Mouse (Mus musculus) embryonic facial prominence, embryonic 11.5 days (tissue): ENCODE data around the gene Cdyl. TPM values are rescaled to one million over a fixed set of nuclear protein-coding genes. Genes with fewer than 3 reads are reported as not detected.

Experiments used
- ATAC-seq: fragments of 200-750 bp; cut with Nextera tagmentation; replicated peaks from 2 replicates; pipeline ENCODE4 v1.8.0; 2017; ENCODE audit warnings: low read depth; ENCODE audit not compliant: insufficient number of reproducible peaks, low FRiP score, low TSS enrichment
- DNase-seq: peaks from one replicate; pipeline ENCODE4 v3.0.0-alpha.2; 2015; ENCODE audit warnings: low spot score
- H3K27ac ChIP-seq: fragments of 300-500 bp; sonication (generic); replicated peaks from 2 replicates; pipeline ENCODE4 v1.5.1; 2014; ENCODE audit warnings: mild to moderate bottlenecking, low read depth, low read length, control low read depth
- H3K27me3 ChIP-seq: fragments of 300-500 bp; sonication (generic); 2 replicates; pipeline ENCODE4 v1.6.1; 2014; ENCODE audit warnings: mild to moderate bottlenecking, low read length, moderate library complexity, mixed read lengths; ENCODE audit not compliant: control insufficient read depth, insufficient read depth
- H3K36me3 ChIP-seq: fragments of 300-500 bp; sonication (generic); replicated peaks from 2 replicates; pipeline ENCODE4 v1.6.1; 2014; ENCODE audit warnings: low read depth, mild to moderate bottlenecking, low read length, moderate library complexity, mixed read lengths; ENCODE audit not compliant: control insufficient read depth, insufficient read depth
- H3K4me1 ChIP-seq: fragments of 300-500 bp; sonication (generic); 2 replicates; pipeline ENCODE4 v1.6.1; 2014; ENCODE audit warnings: low read length, mixed read lengths; ENCODE audit not compliant: control insufficient read depth, insufficient read depth
- H3K4me2 ChIP-seq: fragments of 300-500 bp; sonication (generic); 2 replicates; pipeline ENCODE4 v1.6.1; 2014; ENCODE audit warnings: low read depth, mild to moderate bottlenecking, control low read depth, low read length, moderate library complexity
- H3K4me3 ChIP-seq: fragments of 300-500 bp; sonication (generic); 2 replicates; pipeline ENCODE4 v1.5.1; 2014; ENCODE audit warnings: low read depth, low read length, control low read depth
- H3K9ac ChIP-seq: fragments of 300-500 bp; sonication (generic); replicated peaks from 2 replicates; pipeline ENCODE4 v1.6.1; 2014; ENCODE audit warnings: mild to moderate bottlenecking, control low read depth, low read length
- H3K9me3 ChIP-seq: fragments of 300-500 bp; sonication (generic); replicated peaks from 2 replicates; pipeline ENCODE4 v1.6.1; 2016; ENCODE audit warnings: mild to moderate bottlenecking, low read length, inconsistent platforms, mixed read lengths; ENCODE audit not compliant: control insufficient read depth
- WGBS: fragments of 180-500 bp; shearing (Covaris S2); extraction: QIAGEN DNeasy Blood & Tissue Kit; methylation state at CpG from one replicate; pipeline ENCODE4 v1.1.7; 2014; 5-methylcytosine and 5-hydroxymethylcytosine counted together
- polyA plus RNA-seq: library from polyadenylated mRNA; unstranded; fragments of >200 nt; fragmentation: Nextera tagmentation; extraction: Ambion mirVana; gene quantifications from 2 replicates; pipeline ENCODE4 v1.2.1, GENCODE M21; 2014

Gene Cdyl
- polyA plus RNA-seq, 1 experiment from 2014 or later: 16.0 TPM

GRCm38 (mm10) chr13:35719581-35719980 is 59.9 kb downstream of the Cdyl start:
- H3K9me3 ChIP-seq: no peaks in the 10 kb centered on the region
- WGBS: 74% methylated on average over 6 of the region's 6 CpGs
- no peak for ATAC-seq

GRCm38 (mm10) chr13:35723073-35723472 is 63.4 kb downstream of the Cdyl start:
- H3K27me3 ChIP-seq: no peaks in the 10 kb centered on the region
- no peaks in the 10 kb centered on the region for H3K36me3 ChIP-seq
- H3K9ac ChIP-seq: no peak overlapping the region
- no peaks in the 10 kb centered on the region for H3K9me3 ChIP-seq
- no peaks in the 10 kb centered on the region for H3K4me1 ChIP-seq
- ATAC-seq: no peak
- no peak overlapping the region for H3K4me2 ChIP-seq
- no peak overlapping the region for H3K27ac ChIP-seq
- H3K4me3 ChIP-seq: no peak overlapping the region
- WGBS: 82% methylated on average over 1 of the region's 1 CpGs
- no peak for DNase-seq

More at GRCm38 (mm10) chr13:35719581-35719980, 59.9 kb downstream of the Cdyl start:
- no peak overlapping the region for H3K27ac ChIP-seq
- DNase-seq: no peak
- H3K36me3 ChIP-seq: no peaks in the 10 kb centered on the region
- H3K4me3 ChIP-seq: no peak overlapping the region
- no peaks in the 10 kb centered on the region for H3K4me1 ChIP-seq
- H3K27me3 ChIP-seq: no peaks in the 10 kb centered on the region
- no peak overlapping the region for H3K9ac ChIP-seq
- no peak overlapping the region for H3K4me2 ChIP-seq

DNA sequence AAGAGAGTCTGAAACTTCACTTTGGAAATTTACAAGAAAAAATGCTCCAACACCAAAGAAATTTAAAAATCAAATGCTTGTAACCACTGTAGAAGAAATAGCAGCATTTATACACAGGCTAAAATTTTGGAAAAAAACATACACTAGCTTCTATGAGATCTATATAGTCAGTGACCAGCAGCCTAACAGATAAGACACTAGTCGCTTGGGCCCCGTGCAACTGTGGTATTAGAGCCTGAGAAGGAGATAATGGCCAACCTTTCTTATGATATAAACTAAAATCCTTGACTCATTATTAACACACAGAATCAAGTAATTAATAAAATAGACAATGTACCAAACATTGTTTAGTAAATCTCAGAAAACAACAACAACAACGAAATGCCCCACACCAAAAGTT is 66.4 kb downstream of the Cdyl start:
- Histone ChIP-seq H3K27ac (no peak overlapping the region), H3K27me3 (no peaks in the 10 kb centered on the region), H3K4me3 (no peak overlapping the region), H3K9ac (no peak overlapping the region), H3K36me3 (no peaks in the 10 kb centered on the region), H3K4me1 (no peaks in the 10 kb centered on the region), H3K4me2 (no peak overlapping the region), H3K9me3 (no peaks in the 10 kb centered on the region)
- WGBS: 86% methylated on average over 3 of the region's 3 CpGs
- ATAC-seq (no peak), DNase-seq (no peak)

- 89% methylated on average over 4 of the region's 4 CpGs for WGBS
- DNase-seq (no peak), ATAC-seq (no peak)
- Histone ChIP-seq H3K4me1 (no peaks in the 10 kb centered on the region), H3K27me3 (no peaks in the 10 kb centered on the region), H3K9me3 (no peaks in the 10 kb centered on the region), H3K27ac (no peak overlapping the region), H3K4me2 (no peak overlapping the region), H3K4me3 (no peak overlapping the region), H3K9ac (no peak overlapping the region), H3K36me3 (no peaks in the 10 kb centered on the region)
Measured at GRCm38 (mm10) chr13:35732131-35732530, 72.5 kb downstream of the Cdyl start.

DNA sequence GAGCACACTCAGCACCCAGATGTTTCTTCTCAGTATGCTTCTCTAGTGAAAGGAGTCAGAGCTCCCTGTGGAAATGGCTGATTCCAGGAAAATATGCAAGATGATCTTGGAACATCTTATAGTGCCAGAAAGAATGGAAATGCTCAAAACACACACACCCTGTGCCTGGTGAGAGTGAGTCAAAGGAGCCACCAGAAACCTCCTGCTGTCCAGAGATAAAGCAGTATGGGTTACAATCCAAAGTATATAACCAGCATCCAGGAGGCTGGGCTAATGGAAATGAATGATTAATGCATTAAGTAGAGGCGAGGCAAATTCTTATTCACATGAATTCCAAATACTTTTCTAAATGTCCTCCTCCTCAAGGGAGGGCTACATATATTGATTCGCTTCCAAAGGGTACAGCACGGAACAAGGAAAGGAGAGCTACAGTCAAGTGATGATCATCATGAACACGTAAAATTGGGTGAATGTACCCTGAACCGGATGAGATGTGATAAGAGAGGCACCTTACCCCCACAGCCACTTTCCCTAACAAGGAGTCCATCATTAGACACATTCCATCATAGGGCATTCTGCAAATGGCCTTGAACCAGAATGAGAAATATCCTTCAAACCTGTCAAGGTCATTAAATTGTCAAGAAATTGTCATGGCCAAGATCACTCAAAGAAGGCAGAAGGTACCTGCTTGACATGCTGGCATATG is 73.4 kb downstream of the Cdyl start:
- Histone ChIP-seq H3K36me3 (no peaks in the 10 kb centered on the region), H3K4me2 (no peak overlapping the region), H3K27ac (no peak overlapping the region), H3K9ac (no peak overlapping the region), H3K27me3 (peaks cover under 1% of the 10 kb centered on the region; the same call in 1 of the 2 replicates), H3K4me3 (no peak overlapping the region), H3K9me3 (no peaks in the 10 kb centered on the region), H3K4me1 (no peaks in the 10 kb centered on the region)
- DNase-seq: no peak
- ATAC-seq: no peak
- 93% methylated on average over 5 of the region's 5 CpGs for WGBS

- DNase-seq (no peak), ATAC-seq (no peak)
- H3K27me3 ChIP-seq: peaks cover 20% of the 10 kb centered on the region
- no peak overlapping the region for H3K27ac ChIP-seq
- H3K9me3 ChIP-seq: no peaks in the 10 kb centered on the region
- no peaks in the 10 kb centered on the region for H3K36me3 ChIP-seq
- no peak overlapping the region for H3K4me3 ChIP-seq
- no peak overlapping the region for H3K9ac ChIP-seq
- no peak overlapping the region for H3K4me2 ChIP-seq
- 4% methylated on average over 2 of the region's 2 CpGs for WGBS
- H3K4me1 ChIP-seq: no peaks in the 10 kb centered on the region
Measured at GRCm38 (mm10) chr13:35737565-35737964, 77.9 kb downstream of the Cdyl start.

- WGBS: 12% methylated on average over 2 of the region's 2 CpGs
- H3K36me3 ChIP-seq: no peaks in the 10 kb centered on the region
- no peak overlapping the region for H3K4me2 ChIP-seq
- H3K27me3 ChIP-seq: peaks cover 20% of the 10 kb centered on the region
- no peak for DNase-seq
- no peak overlapping the region for H3K9ac ChIP-seq
- H3K27ac ChIP-seq: no peak overlapping the region
- no peak overlapping the region for H3K4me3 ChIP-seq
- no peak for ATAC-seq
- no peaks in the 10 kb centered on the region for H3K4me1 ChIP-seq
- H3K9me3 ChIP-seq: no peaks in the 10 kb centered on the region
Measured at GRCm38 (mm10) chr13:35738210-35738609, 78.6 kb downstream of the Cdyl start.

GRCm38 (mm10) chr13:35739473-35739872 is 79.8 kb downstream of the Cdyl start:
- 12% methylated on average over 10 of the region's 10 CpGs for WGBS

More at GRCm38 (mm10) chr13:35739473-35739872, 79.8 kb downstream of the Cdyl start:
- no peak for ATAC-seq
- no peak for DNase-seq
- H3K9ac ChIP-seq: no peak overlapping the region
- H3K4me2 ChIP-seq: no peak overlapping the region
- H3K9me3 ChIP-seq: no peaks in the 10 kb centered on the region
- H3K27ac ChIP-seq: no peak overlapping the region
- H3K4me1 ChIP-seq: no peaks in the 10 kb centered on the region
- H3K36me3 ChIP-seq: no peaks in the 10 kb centered on the region
- H3K27me3 ChIP-seq: peaks cover 20% of the 10 kb centered on the region
- no peak overlapping the region for H3K4me3 ChIP-seq
